Mouse (Mus musculus) urinary bladder, postnatal 4 days (tissue): ENCODE results near the gene Sult3a1.
"Not testable (repeated sequence)": the region's sequence is repeated elsewhere in the genome, so short reads cannot be mapped to it uniquely, and the experiment has no call there.

Source experiments
- DNase-seq, 2 experiments: peaks; one replicate each; pipeline ENCODE4 v3.0.0; 2021 to 2022; ENCODE audit warnings: low spot score in 2 of 2

Sult3a1 gene

GRCm38 (mm10) chr10:33857421-33857820 is at the start of gene Sult3a1:
Gene Sult3a1 (plus strand): TSS chr10:33857721.
- no peak for DNase-seq

GRCm38 (mm10) chr10:33811807-33812206 is 45.7 kb upstream of the Sult3a1 start:
- DNase-seq, result no peak

- no peak for DNase-seq
Measured at GRCm38 (mm10) chr10:33814266-33814665, 43.3 kb upstream of the Sult3a1 start.

- DNase-seq, result no peak
Measured at GRCm38 (mm10) chr10:33816923-33817322, 40.6 kb upstream of the Sult3a1 start.

- DNase-seq, result peak in 1 of 2 experiments; percentile 17
Measured at GRCm38 (mm10) chr10:33820892-33821291, 36.6 kb upstream of the Sult3a1 start.

GRCm38 (mm10) chr10:33865994-33866393 is 8.5 kb downstream of the Sult3a1 start:
- DNase-seq, result no peak

GRCm38 (mm10) chr10:33870441-33870840 is 12.9 kb downstream of the Sult3a1 start:
- DNase-seq, result no peak

GRCm38 (mm10) chr10:33872672-33873398 is 15.3 kb downstream of the Sult3a1 start:
- no peak for DNase-seq

- not testable (repeated sequence) for DNase-seq
Measured at GRCm38 (mm10) chr10:33882411-33882810, 24.9 kb downstream of the Sult3a1 start.

- not testable (repeated sequence) for DNase-seq
Measured at GRCm38 (mm10) chr10:33901520-33901919, 44.0 kb downstream of the Sult3a1 start.

- DNase-seq, result peak in 1 of 2 experiments; percentile 17
Measured at GRCm38 (mm10) chr10:33904530-33905481, 47.3 kb downstream of the Sult3a1 start, which contains the start of gene Rsph4a. Gene Rsph4a (plus strand): TSS chr10:33905111.

- no peak for DNase-seq
Measured at GRCm38 (mm10) chr10:33905489-33905888, 48.0 kb downstream of the Sult3a1 start.
